Mouse (Mus musculus) midbrain, embryonic 12.5 days (tissue): Measurements from ENCODE around the gene Elmo1. TPM values are rescaled to one million over a fixed set of nuclear protein-coding genes. Genes with fewer than 3 reads are reported as not detected.

Experiments used
- ATAC-seq: fragments of 200-750 bp; cut with Nextera tagmentation; 2 replicates; pipeline ENCODE4 v1.8.0; 2017; ENCODE audit warnings: low read depth, moderate TSS enrichment, moderate library complexity; ENCODE audit not compliant: low FRiP score
- H3K27ac ChIP-seq: fragments of 300-500 bp; sonication (generic); replicated peaks from 2 replicates; pipeline ENCODE4 v1.5.1; 2016; ENCODE audit warnings: mild to moderate bottlenecking
- H3K27me3 ChIP-seq: fragments of 300-500 bp; sonication (generic); 2 replicates; pipeline ENCODE4 v1.6.1; 2016; ENCODE audit warnings: mild to moderate bottlenecking
- H3K36me3 ChIP-seq: fragments of 300-500 bp; sonication (generic); 2 replicates; pipeline ENCODE4 v1.6.1; 2016
- H3K4me1 ChIP-seq: fragments of 300-500 bp; sonication (generic); 2 replicates; pipeline ENCODE4 v1.6.1; 2016
- H3K4me2 ChIP-seq: fragments of 300-500 bp; sonication (generic); replicated peaks from 2 replicates; pipeline ENCODE4 v1.6.1; 2016; ENCODE audit warnings: mild to moderate bottlenecking, moderate library complexity
- H3K4me3 ChIP-seq: fragments of 300-500 bp; sonication (generic); 2 replicates; pipeline ENCODE4 v1.5.1; 2016; ENCODE audit warnings: mild to moderate bottlenecking
- H3K9ac ChIP-seq: fragments of 300-500 bp; sonication (generic); replicated peaks from 2 replicates; pipeline ENCODE4 v1.6.1; 2016; ENCODE audit warnings: mild to moderate bottlenecking, moderate library complexity
- H3K9me3 ChIP-seq: fragments of 300-500 bp; sonication (generic); 2 replicates; pipeline ENCODE4 v1.6.1; 2016; ENCODE audit warnings: mild to moderate bottlenecking
- WGBS: fragments of 180-500 bp; shearing (Covaris S2); methylation state at CpG from one replicate; pipeline ENCODE4 v1.1.7; 2016; 5-methylcytosine and 5-hydroxymethylcytosine counted together
- polyA plus RNA-seq: library from polyadenylated mRNA; unstranded; fragments of >200 nt; fragmentation: Nextera tagmentation; extraction: Ambion mirVana; gene quantifications from 2 replicates; pipeline ENCODE4 v1.2.1, GENCODE M21; 2016

Gene Elmo1
- polyA plus RNA-seq, 1 experiment from 2014 or later: 25.5 TPM

DNA sequence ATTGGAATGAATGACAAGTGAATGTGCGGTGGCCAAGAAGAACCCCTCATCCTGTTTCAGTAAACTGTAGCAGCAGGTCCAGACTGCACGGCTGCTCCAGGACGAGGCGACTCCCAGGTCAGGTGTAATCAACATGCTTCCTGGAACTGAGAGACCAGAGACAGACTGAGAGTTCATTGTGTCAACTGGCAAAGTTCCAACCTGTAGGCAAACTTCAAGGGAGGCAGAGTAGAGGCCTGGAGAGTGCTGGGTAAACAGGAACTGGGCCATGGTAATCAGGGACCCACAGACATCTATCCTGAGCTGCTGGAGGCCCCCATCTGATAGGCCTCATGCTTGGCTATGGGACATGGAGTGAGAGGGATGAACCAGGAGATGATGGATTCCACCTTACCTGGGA is 57.3 kb downstream of the Elmo1 start:
- Histone ChIP-seq H3K9ac (no peak overlapping the region), H3K9me3 (no peaks in the 10 kb centered on the region), H3K4me2 (no peak overlapping the region), H3K27ac (no peak overlapping the region), H3K4me3 (no peak overlapping the region), H3K36me3 (no peaks in the 10 kb centered on the region), H3K4me1 (peaks cover under 1% of the 10 kb centered on the region; the same call in 1 of the 2 replicates), H3K27me3 (no peaks in the 10 kb centered on the region)
- WGBS: 89% methylated on average over 4 of the region's 4 CpGs
- ATAC-seq: no peak

DNA sequence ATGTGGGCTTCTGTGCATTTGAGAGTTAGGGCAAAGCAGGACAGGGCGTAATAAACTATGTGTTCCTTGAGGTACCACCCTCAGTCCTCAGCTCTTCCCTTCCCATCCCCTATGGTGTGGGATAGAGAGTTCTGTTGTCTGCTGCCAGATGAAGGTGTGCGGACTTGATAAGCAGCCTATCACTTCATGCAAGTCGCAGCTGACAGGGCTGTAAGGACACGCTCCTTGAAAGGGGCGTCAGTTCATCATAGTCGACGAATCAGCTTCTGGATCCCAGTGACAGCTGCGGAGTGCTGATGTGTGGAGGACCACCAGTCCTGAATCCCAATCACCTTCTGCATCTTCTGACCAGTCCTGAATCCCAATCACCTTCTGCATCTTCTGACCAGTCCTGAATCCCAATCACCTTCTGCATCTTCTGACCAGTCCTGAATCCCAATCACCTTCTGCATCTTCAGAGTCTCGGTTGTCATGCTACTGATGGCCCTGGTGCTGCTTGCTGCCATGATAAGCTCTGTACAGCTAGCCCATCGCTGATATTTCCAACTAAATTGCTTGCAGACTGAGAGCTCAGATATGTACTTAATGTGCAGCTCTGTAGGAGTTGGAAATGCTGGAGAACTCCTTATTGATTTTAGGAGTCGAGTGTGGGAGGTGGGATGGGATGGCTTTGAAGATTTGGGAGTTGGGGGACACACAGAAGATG is 59.9 kb downstream of the Elmo1 start:
- H3K4me3 ChIP-seq: no peak overlapping the region
- H3K9ac ChIP-seq: no peak overlapping the region
- H3K9me3 ChIP-seq: no peaks in the 10 kb centered on the region
- H3K27me3 ChIP-seq: no peaks in the 10 kb centered on the region
- WGBS: 85% methylated on average over 11 of the region's 11 CpGs
- H3K4me2 ChIP-seq: no peak overlapping the region
- no peaks in the 10 kb centered on the region for H3K4me1 ChIP-seq
- H3K36me3 ChIP-seq: no peaks in the 10 kb centered on the region
- H3K27ac ChIP-seq: no peak overlapping the region
- no peak for ATAC-seq

DNA sequence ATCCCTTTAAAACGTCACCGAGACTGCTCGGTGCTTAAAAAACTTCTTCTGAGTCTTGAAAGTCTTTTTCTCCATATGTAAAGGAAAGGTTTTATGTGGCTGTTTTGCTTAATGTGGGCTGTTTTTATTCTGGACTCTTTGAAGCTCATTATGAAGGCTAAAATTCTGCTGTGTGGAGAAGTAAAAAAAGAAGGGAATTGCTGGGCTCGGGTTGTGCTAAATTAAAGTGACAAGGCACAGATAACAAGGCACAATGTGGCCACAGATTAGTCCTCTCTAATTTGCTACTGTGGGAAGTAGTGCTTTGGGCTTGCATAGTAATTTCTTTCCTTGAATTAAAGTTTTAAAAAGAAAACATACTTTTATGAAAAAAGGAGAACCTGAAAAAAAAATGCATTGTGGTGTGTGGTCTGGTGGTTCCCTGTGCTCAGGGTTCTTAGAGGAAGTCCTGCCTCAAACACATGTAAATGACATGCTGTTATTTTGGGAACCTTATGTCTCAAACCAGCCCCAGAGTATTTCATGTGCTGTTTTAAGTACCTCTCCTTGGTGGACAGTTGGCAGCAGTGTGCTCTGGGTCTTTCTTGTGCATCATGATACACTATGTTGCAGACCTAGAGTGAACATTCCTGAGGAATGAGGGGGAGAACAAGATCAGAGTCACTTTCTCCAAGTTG is 61.0 kb downstream of the Elmo1 start:
- H3K27me3 ChIP-seq: no peaks in the 10 kb centered on the region
- H3K36me3 ChIP-seq: no peaks in the 10 kb centered on the region
- WGBS: 63% methylated on average over 4 of the region's 4 CpGs
- H3K4me3 ChIP-seq: no peak overlapping the region
- no peak for ATAC-seq
- no peaks in the 10 kb centered on the region for H3K9me3 ChIP-seq
- no peak overlapping the region for H3K9ac ChIP-seq
- no peak overlapping the region for H3K4me2 ChIP-seq
- no peaks in the 10 kb centered on the region for H3K4me1 ChIP-seq
- H3K27ac ChIP-seq: no peak overlapping the region

DNA sequence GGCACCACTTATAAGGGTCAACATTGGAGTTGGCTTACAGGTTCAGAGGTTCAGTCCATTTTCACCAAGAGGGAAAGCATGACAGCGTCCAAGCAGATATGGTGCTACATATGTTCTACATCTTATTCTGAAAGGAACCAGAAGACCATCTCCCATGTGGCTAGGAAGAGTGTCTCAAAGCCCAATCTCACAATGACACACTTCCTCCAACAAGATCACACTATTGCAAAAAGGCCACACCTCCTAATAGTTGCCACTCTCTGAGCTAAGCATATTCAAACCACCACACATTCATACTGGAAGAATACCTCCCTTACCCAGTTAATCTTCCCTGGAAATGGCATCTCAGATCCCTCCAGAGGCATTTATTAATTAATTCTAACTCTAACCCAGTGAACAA is 66.7 kb downstream of the Elmo1 start:
- Histone ChIP-seq H3K27ac (no peak overlapping the region), H3K27me3 (no peaks in the 10 kb centered on the region), H3K9ac (no peak overlapping the region), H3K4me2 (no peak overlapping the region), H3K4me1 (no peaks in the 10 kb centered on the region), H3K9me3 (no peaks in the 10 kb centered on the region), H3K36me3 (no peaks in the 10 kb centered on the region), H3K4me3 (no peak overlapping the region)
- no peak for ATAC-seq
- 97% methylated on average over 1 of the region's 1 CpGs for WGBS

DNA sequence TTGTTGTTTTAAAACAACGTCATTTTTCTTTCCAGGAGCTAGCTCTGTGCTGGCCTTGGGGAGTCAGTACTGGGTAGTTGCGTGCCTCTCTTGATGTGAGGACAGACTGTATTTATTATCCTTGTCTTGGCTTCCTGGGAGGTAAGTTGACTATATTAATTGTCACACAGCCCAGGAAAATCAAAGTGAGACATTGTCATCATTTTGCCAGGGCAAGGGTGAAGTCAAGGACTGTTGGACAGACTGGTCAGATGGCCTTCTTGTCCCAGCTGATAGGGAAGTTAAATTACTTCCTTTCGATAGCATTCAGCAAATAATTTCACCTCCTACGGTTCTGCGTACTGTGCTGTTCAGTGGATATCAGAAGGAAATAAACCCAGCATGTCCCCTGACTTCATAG is 67.1 kb downstream of the Elmo1 start:
- Histone ChIP-seq H3K4me2 (no peak overlapping the region), H3K36me3 (no peaks in the 10 kb centered on the region), H3K9me3 (no peaks in the 10 kb centered on the region), H3K4me1 (no peaks in the 10 kb centered on the region), H3K27me3 (no peaks in the 10 kb centered on the region), H3K9ac (no peak overlapping the region), H3K4me3 (no peak overlapping the region), H3K27ac (no peak overlapping the region)
- no peak for ATAC-seq
- 91% methylated on average over 5 of the region's 5 CpGs for whole genome bisulfite sequencing

DNA sequence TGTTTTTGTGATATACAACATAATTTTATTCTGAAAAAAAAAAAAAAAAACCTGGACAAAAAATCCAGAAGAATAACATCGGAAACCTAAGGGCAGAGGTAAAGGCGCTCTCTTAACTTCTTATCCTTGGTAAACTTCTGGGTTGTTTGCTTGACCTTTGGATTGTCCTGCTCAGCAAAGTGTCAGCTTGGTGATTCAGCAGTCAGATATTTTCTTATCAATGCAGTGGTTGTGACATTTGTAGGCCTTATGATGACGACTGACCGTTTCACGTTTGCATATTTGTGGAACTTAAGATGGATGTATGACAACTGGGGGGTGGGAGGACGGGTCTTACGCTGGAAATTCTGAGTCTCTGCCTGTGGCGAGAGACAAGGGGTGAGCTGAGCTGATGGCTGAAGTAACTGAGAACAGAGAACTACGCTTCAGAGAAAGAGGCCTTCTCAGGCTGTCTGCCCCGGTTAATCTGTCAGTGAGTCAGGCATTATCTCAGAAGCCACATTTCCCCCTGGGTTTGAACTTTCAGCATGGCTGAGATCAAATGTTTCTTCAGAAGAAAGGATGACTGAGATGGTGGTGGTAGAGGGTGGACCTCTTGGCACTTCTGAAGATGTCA is 73.1 kb downstream of the Elmo1 start:
- H3K36me3 ChIP-seq: no peaks in the 10 kb centered on the region
- no peaks in the 10 kb centered on the region for H3K4me1 ChIP-seq
- H3K27ac ChIP-seq: no peak overlapping the region
- H3K4me2 ChIP-seq: no peak overlapping the region
- H3K9me3 ChIP-seq: no peaks in the 10 kb centered on the region
- no peak for ATAC-seq
- H3K4me3 ChIP-seq: no peak overlapping the region
- no peak overlapping the region for H3K9ac ChIP-seq
- WGBS: 77% methylated on average over 10 of the region's 10 CpGs
- no peaks in the 10 kb centered on the region for H3K27me3 ChIP-seq

DNA sequence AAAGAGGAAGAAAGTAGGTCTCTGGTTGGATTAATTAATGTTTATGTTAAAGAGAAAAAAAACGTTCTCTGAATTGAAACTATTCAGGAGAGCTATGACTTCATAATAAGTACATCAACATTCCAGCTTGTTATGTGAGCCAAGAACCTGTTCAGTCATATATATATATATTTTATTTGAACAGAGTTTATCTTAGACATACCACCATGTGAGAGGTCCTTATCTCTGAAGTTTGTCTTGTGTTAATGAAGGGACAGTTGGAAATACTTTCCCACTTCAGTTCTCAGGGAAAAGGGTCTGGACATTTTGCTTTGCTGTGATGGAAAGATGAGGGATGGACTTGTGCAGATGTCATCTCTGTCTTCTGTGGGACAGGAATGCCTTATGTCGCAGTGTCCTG is 74.4 kb downstream of the Elmo1 start:
- H3K27me3 ChIP-seq: no peaks in the 10 kb centered on the region
- no peak overlapping the region for H3K4me3 ChIP-seq
- H3K36me3 ChIP-seq: no peaks in the 10 kb centered on the region
- 92% methylated on average over 2 of the region's 2 CpGs for WGBS
- H3K27ac ChIP-seq: no peak overlapping the region
- no peak overlapping the region for H3K9ac ChIP-seq
- H3K4me2 ChIP-seq: no peak overlapping the region
- no peak for ATAC-seq
- no peaks in the 10 kb centered on the region for H3K9me3 ChIP-seq
- no peaks in the 10 kb centered on the region for H3K4me1 ChIP-seq

DNA sequence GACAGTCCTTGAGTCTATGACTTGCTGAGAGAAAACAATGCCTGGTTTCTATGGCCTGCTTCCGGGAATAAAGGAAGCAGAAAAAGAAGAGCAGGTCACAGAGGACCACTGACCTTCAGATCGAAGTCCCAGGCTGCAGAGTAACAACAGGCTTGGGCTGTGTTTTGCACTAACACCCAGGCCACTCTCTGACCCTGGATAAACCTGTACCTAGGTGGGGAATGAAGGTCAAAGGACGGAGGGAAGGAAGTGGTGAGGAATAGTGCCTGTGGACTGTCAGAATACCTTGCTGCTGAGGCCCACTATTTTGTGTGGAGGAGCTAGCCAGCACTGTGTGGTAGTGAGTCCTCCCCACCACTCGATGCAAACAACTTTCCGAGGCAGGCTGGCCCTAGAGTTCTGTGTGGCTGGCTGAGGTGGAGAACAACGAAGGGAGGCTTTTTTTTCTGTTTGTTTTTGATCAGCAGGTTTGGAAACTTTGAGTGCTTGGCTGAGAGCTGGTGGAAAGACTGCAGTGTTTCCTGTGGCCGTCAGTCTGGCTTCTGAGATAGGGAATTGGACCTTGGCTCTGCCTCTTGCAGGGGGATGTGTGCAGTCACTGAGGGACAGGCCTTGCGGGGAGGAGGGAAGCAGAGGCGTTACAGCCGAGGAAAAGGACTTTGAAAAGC is 83.7 kb downstream of the Elmo1 start:
- Histone ChIP-seq H3K9ac (no peak overlapping the region), H3K4me1 (no peaks in the 10 kb centered on the region), H3K27ac (no peak overlapping the region), H3K36me3 (no peaks in the 10 kb centered on the region), H3K9me3 (no peaks in the 10 kb centered on the region), H3K4me3 (no peak overlapping the region), H3K4me2 (no peak overlapping the region), H3K27me3 (no peaks in the 10 kb centered on the region)
- 33% methylated on average over 10 of the region's 10 CpGs for WGBS
- ATAC-seq: no peak

DNA sequence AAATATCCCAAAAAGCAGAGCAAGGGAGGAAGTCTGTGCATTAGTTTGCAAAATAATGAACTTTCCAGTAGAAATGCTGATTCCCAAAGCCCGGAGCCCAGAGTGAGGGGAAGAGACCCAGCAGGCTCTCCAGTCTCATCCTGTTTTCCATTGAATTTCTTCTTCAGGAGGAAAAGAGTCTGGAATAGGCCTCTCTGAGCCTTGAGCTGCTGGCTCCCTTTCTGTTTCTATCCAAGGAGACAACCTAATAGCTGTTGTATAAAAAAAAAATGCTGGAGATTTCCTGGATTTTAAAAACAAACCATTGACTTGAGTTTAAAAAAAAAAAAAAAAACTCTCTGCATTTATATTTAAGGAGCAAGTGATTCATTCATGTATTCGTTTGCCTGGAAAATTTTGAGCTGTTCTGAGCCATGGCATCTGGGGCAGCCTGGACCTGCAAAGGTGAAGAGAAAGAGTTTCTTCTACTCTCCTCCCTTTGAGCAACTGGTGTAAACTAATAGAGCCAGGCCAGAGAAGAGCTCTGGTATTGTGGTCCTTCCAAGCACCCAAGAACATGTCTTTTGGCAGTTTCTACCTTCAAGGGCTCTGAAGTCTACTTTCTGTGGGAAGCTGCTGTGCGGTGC is 84.4 kb downstream of the Elmo1 start:
- no peaks in the 10 kb centered on the region for H3K9me3 ChIP-seq
- no peak overlapping the region for H3K4me2 ChIP-seq
- WGBS: 60% methylated on average over 3 of the region's 3 CpGs
- no peaks in the 10 kb centered on the region for H3K4me1 ChIP-seq
- no peak overlapping the region for H3K4me3 ChIP-seq
- no peak overlapping the region for H3K9ac ChIP-seq
- no peak overlapping the region for H3K27ac ChIP-seq
- ATAC-seq: no peak
- H3K36me3 ChIP-seq: no peaks in the 10 kb centered on the region
- no peaks in the 10 kb centered on the region for H3K27me3 ChIP-seq

DNA sequence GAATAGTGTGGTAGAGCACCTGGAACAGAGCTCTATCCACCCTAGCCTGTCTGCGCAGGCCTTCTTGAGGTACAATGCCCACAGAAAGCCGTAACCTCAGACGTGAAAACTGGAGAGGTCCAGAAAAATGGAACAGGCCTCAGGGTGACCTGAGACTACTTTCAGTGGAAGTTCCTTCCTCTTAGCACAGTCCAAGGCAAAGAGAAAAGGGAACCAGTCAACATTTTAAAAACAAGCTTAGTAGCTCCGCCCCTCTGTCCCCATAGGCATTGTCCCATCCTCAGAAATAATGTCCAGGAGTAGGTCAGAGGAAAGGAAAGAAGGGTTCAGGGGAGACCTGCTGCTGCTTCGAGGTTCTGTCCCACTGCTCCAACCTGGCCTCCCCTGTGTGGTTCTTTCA is 90.3 kb downstream of the Elmo1 start:
- Histone ChIP-seq H3K27me3 (no peaks in the 10 kb centered on the region), H3K27ac (no peak overlapping the region), H3K9ac (no peak overlapping the region), H3K4me2 (no peak overlapping the region), H3K9me3 (no peaks in the 10 kb centered on the region), H3K4me3 (no peak overlapping the region), H3K36me3 (no peaks in the 10 kb centered on the region), H3K4me1 (peaks cover 16% of the 10 kb centered on the region; the same call in 1 of the 2 replicates)
- WGBS: 95% methylated on average over 5 of the region's 5 CpGs
- ATAC-seq: no peak

DNA sequence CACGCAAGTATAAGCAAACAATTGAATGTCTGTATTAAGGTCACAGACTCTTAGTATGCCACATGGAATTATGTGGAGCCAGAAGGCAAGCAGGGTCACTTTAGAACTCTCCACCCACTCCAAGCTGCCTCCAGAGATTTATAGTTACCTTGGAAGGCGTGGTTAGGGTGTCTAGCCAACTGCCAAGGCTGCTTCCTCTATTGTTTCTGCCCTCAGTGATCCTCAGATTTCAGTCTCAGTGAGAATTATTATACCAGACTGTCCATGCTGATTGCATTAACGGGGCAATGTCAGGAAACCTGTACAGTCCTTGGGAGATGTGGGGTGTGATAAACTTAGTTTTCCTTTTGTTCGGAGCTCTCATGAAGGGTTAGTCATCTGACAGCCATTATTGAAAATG is 90.9 kb downstream of the Elmo1 start:
- WGBS: 83% methylated on average over 4 of the region's 4 CpGs
- Histone ChIP-seq H3K9ac (no peak overlapping the region), H3K27ac (no peak overlapping the region), H3K4me1 (peaks cover 16% of the 10 kb centered on the region; the same call in 1 of the 2 replicates), H3K27me3 (no peaks in the 10 kb centered on the region), H3K4me2 (no peak overlapping the region), H3K36me3 (no peaks in the 10 kb centered on the region), H3K4me3 (no peak overlapping the region), H3K9me3 (no peaks in the 10 kb centered on the region)
- ATAC-seq: no peak
